Mouse (Mus musculus): ENCODE measurements around the gene Olfr986. TPM values are rescaled to one million over a fixed set of nuclear protein-coding genes. Genes with fewer than 3 reads are reported as not detected.
"Not testable (repeated sequence)": the region's sequence is repeated elsewhere in the genome, so short reads cannot be mapped to it uniquely, and the experiment has no call there.

The Olfr986 gene
- polyA plus RNA-seq (2016; fragmentation: Nextera tagmentation; extraction: Ambion mirVana): not detected in 2 replicates

DNA sequence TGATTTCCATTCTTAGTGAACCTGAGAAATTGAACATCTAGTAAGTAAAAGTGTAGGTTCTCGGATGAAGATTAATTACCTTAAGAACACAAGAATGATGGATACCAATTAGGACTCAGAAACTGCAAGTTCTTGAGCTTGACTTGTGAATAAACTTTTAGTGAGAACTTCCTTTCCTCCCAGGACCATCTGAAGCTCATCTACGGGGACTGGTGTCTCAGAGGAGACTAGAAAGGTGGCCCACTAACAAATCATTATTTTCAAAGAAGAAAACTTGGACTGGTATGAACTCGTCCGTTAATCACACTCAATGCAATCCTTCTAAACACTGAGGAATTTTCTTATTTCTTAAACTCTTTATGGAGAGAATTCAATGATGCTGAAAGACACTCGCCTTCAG is at the start of gene Olfr986:
Gene Olfr986 (plus strand): TSS at position 301 of the 400 bp plus-strand sequence.
- Histone ChIP-seq H3K4me1 (replicated peaks) (no peaks in the 10 kb centered on the region), H3K9ac (no peak within 1 kb of the TSS)

DNA sequence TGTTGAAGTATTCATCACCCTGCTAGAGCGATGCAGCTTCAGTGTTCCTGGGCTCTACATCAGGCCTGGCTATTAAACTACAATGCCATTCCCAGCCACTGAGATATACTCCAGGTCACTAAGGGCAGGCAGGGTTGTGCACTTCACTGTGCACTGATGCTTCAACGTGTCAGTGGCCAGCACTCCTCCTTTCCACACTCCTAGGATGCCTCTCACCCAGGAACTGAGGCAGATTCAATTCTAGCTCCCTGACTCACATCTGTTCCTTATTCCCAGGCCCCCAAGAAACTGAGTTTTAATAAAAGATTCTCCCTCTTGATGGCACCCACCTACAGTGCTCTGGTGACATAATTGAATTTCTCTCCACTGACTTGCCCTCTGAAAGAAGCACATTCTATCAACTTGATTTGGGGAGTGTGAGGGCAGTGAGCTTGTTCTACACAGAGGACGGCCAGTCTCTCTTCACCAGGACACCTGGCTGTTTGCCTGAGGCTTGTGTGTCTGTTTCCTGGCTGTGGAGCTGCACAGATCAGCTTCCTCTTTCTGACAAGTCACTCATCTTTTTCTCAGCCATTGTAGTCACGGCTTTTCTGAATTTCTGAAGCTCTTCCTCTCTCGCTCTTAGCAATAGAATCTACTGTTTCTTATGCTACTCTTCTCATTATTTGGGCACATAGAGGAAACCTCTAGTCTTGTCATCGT is 43.6 kb upstream of the Olfr986 start:
- no peak for ATAC-seq (ENCODE audit: insufficient number of reproducible peaks, low FRiP score)
- Histone ChIP-seq H3K4me1 (replicated peaks) (no peaks in the 10 kb centered on the region), H3K4me2 (no peak overlapping the region), H3K4me3 (no peak overlapping the region), H3K36me3 (no peaks in the 10 kb centered on the region), H3K9ac (no peak overlapping the region), H3K27ac (ENCODE audit: poor library complexity, severe bottlenecking) (no peak overlapping the region), H3K9me3 (replicated peaks) (no peaks in the 10 kb centered on the region), H3K27me3 (replicated peaks) (no peaks in the 10 kb centered on the region)
- 69% methylated on average over 6 of the region's 6 CpGs for WGBS

More for the DNA sequence above, at the start of gene Olfr986:
- H3K36me3 ChIP-seq: no peaks in the 10 kb centered on the region
- H3K9me3 ChIP-seq (replicated peaks): no peaks in the 10 kb centered on the region
- no peaks in the 10 kb centered on the region for H3K27me3 ChIP-seq (replicated peaks)
- WGBS: 87% methylated on average over 5 of the region's 5 CpGs
- no peak within 1 kb of the TSS for H3K4me3 ChIP-seq
- no peak within 1 kb of the TSS for H3K27ac ChIP-seq (ENCODE audit: poor library complexity, severe bottlenecking)
- ATAC-seq (ENCODE audit: insufficient number of reproducible peaks, low FRiP score): no peak
- H3K4me2 ChIP-seq: no peak within 1 kb of the TSS

DNA sequence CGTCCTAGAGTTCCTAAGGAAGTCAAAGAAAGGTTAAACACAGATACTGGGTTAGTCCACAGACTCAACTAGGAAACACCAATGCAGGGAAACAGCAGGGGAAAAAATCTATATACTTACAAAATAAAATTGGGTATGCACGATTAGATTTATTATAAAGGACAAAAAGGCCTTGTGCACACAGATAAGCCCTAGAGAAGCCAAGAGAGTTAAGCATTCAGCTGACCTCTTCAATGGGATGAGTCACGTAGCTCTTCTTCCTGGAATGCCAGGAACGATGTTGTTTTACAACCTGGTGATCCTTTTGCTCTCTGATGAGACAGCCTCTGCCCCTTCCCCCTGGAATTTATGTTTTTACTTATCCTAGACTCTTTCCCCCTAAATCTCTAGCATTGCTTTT is 41.2 kb upstream of the Olfr986 start:
- ATAC-seq (ENCODE audit: insufficient number of reproducible peaks, low FRiP score): no peak
- no peak overlapping the region for H3K27ac ChIP-seq (ENCODE audit: poor library complexity, severe bottlenecking)
- 48% methylated on average over 4 of the region's 4 CpGs for WGBS
- no peaks in the 10 kb centered on the region for H3K9me3 ChIP-seq (replicated peaks)
- no peak overlapping the region for H3K9ac ChIP-seq
- H3K4me2 ChIP-seq: no peak overlapping the region
- H3K4me3 ChIP-seq: no peak overlapping the region
- no peaks in the 10 kb centered on the region for H3K27me3 ChIP-seq (replicated peaks)
- H3K4me1 ChIP-seq (replicated peaks): no peaks in the 10 kb centered on the region
- H3K36me3 ChIP-seq: no peaks in the 10 kb centered on the region

DNA sequence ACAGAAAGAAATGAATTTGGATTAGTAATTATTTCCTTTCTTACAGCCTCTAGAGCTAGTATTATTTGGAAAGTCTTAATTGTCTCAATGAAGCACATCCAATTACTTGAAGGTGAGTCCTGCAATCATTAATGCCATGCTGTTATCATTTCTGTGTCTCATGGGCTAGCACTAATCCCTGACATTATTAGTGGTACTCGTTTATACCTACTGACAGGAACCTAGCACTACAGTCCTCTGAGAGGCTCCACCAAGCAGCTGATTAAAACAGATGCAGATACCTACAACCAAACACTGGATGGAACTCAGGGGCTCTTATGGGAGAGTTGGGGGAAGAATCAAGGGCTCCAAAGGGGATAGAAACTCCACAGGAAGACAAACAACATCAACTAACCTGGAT is 39.2 kb upstream of the Olfr986 start:
- H3K4me1 ChIP-seq (replicated peaks): no peaks in the 10 kb centered on the region
- no peaks in the 10 kb centered on the region for H3K27me3 ChIP-seq (replicated peaks)
- no peaks in the 10 kb centered on the region for H3K9me3 ChIP-seq (replicated peaks)
- no peak overlapping the region for H3K27ac ChIP-seq (ENCODE audit: poor library complexity, severe bottlenecking)
- no peak overlapping the region for H3K9ac ChIP-seq
- no peaks in the 10 kb centered on the region for H3K36me3 ChIP-seq
- H3K4me3 ChIP-seq: no peak overlapping the region
- ATAC-seq (ENCODE audit: insufficient number of reproducible peaks, low FRiP score): no peak
- H3K4me2 ChIP-seq: no peak overlapping the region
- 62% methylated on average over 1 of the region's 1 CpGs for WGBS

DNA sequence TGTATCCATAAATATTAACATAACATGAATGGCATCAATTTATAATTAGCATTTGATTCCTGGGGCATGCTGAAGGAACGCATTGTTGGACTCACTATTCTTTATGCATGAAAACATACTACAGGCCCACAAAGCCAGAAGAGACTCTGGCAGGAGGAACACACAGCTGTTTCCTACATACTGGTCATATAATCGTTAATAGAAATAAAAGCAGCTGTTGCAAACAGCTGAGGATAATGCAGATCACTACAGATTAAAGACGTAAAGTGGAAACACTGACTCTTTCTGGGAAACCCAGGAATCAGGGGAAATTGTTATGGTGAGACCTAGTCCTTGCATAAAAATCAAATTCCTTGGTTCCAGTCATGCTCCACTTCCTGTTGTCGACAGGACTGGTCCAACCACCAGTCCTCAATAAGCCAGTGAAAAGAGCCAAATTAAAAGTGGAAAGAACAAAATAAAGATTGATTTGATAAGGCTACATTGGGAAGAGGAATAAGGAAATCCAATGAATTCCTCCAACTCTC is 25.5 kb upstream of the Olfr986 start:
- no peak for ATAC-seq (ENCODE audit: insufficient number of reproducible peaks, low FRiP score)
- Histone ChIP-seq H3K27ac (ENCODE audit: poor library complexity, severe bottlenecking) (no peak overlapping the region), H3K9ac (no peak overlapping the region), H3K4me2 (no peak overlapping the region), H3K9me3 (replicated peaks) (no peaks in the 10 kb centered on the region), H3K4me3 (no peak overlapping the region), H3K4me1 (replicated peaks) (no peaks in the 10 kb centered on the region), H3K27me3 (replicated peaks) (no peaks in the 10 kb centered on the region), H3K36me3 (no peaks in the 10 kb centered on the region)
- WGBS: 75% methylated on average over 4 of the region's 4 CpGs

GRCm38 (mm10) chr9:40166446-40166845 is 14.3 kb upstream of the Olfr986 start:
- no peak overlapping the region for H3K27ac ChIP-seq (ENCODE audit: poor library complexity, severe bottlenecking)
- ATAC-seq (ENCODE audit: insufficient number of reproducible peaks, low FRiP score): no peak
- no peaks in the 10 kb centered on the region for H3K9me3 ChIP-seq (replicated peaks)
- H3K4me3 ChIP-seq: no peak overlapping the region
- no peak overlapping the region for H3K4me2 ChIP-seq
- H3K4me1 ChIP-seq (replicated peaks): no peaks in the 10 kb centered on the region
- 92% methylated on average over 1 of the region's 1 CpGs for WGBS
- H3K9ac ChIP-seq: no peak overlapping the region
- H3K36me3 ChIP-seq: no peaks in the 10 kb centered on the region
- H3K27me3 ChIP-seq (replicated peaks): no peaks in the 10 kb centered on the region

DNA sequence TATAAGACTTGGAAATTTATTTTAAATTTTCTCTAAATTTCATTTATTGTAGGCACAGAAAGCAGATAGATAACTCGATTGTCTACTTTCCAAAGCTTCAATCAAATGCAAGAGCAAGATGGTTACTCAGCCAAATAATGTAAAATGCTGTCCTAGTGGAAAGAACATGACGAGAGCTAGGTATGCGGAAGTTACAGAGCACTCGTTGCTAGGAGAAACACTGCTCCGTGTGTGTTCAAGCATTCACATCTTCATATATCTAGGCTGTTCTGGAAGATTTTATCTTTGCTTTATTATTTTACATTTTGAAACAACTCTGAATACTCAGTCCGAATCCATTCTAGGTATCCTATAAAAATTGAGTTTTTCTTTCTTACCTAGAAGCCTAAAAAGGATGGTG is 3.7 kb upstream of the Olfr986 start:
- WGBS: 81% methylated on average over 6 of the region's 6 CpGs
- H3K36me3 ChIP-seq: no peaks in the 10 kb centered on the region
- H3K4me3 ChIP-seq: no peak overlapping the region
- no peak overlapping the region for H3K27ac ChIP-seq (ENCODE audit: poor library complexity, severe bottlenecking)
- no peak overlapping the region for H3K9ac ChIP-seq
- H3K4me2 ChIP-seq: no peak overlapping the region
- no peak for ATAC-seq (ENCODE audit: insufficient number of reproducible peaks, low FRiP score)
- H3K4me1 ChIP-seq (replicated peaks): no peaks in the 10 kb centered on the region
- H3K27me3 ChIP-seq (replicated peaks): no peaks in the 10 kb centered on the region
- H3K9me3 ChIP-seq (replicated peaks): no peaks in the 10 kb centered on the region

DNA sequence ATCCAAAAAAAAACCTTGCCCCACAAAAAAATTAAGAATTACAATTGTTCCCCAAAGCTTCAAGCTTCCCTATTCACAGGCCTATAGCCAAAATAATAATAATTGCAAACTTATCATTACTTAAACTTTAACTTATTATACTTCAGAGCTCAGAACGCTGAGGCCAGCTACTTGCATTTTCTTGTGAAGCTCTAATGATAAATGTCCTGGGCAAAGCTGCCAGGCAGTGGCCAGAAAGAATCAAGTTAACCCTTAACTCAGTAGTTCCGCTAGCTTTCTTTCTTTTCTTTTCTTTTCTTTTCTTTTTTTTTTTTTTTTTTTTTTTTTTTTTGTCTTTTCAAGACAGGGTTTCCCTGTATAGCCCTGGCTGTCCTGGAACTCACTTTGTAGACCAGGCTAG is 4.4 kb downstream of the Olfr986 start:
- H3K4me3 ChIP-seq; ATAC-seq (ENCODE audit: insufficient number of reproducible peaks, low FRiP score); H3K4me1 ChIP-seq (replicated peaks); H3K4me2 ChIP-seq; H3K9me3 ChIP-seq (replicated peaks); H3K36me3 ChIP-seq; H3K27ac ChIP-seq (ENCODE audit: poor library complexity, severe bottlenecking); H3K27me3 ChIP-seq (replicated peaks); H3K9ac ChIP-seq: not testable (repeated sequence)
- WGBS: 72% methylated on average over 2 of the region's 2 CpGs

DNA sequence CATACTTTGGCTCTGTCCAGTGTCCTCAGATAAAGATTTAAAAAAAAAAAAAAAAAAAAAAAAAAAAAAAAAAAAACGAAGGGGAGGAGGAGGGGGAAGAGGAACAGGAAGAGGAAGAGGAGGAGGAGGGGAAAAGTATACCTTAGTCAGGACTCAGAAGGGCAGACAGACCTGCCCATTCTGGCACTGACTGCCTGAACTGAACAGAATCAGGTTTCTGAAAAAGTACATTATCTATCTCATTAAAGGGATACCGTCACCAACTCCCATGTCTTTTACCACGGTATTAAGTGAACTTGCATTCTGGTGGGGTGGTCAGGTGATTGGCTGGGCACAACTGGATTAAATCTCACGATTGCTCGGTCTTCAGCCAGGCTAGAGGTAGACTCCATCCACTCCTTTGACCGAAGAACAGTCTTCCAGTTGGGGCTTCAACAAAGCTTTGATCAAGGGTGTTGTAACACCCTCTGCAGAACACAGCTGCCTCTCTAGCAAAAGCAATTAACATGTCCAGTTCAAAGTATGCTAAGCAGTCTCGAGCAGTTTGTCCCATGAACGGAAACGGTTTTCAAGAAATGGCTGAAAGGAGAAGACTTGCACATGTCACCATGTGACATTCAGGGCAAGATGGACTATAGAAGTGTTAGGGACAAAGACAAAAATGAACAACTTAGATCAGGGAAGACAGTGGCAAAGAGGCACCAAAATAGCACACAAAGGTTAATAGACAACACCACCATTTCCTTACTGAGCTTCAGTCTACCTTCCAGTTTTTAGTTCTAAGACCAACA is 10.6 kb downstream of the Olfr986 start:
- H3K4me1 ChIP-seq (replicated peaks): peaks cover 13% of the 10 kb centered on the region

GRCm38 (mm10) chr9:40192098-40193038 is 11.6 kb downstream of the Olfr986 start, which contains the start of gene Zfp202:
Gene Zfp202, plus strand, starts transcription at chr9:40192316.
- Histone ChIP-seq H3K27ac (ENCODE audit: poor library complexity, severe bottlenecking) (peak within 1 kb of the TSS; percentile 63; the same call in 1 of the 2 replicates), H3K9ac (peak within 1 kb of the TSS; percentile 88), H3K4me1 (replicated peaks) (peaks cover 13% of the 10 kb centered on the region), H3K9me3 (replicated peaks) (no peaks in the 10 kb centered on the region), H3K27me3 (replicated peaks) (no peaks in the 10 kb centered on the region), H3K36me3 (no peaks in the 10 kb centered on the region; the same call in 1 of the 2 replicates), H3K4me3 (peak within 1 kb of the TSS; percentile 89), H3K4me2 (peak within 1 kb of the TSS; percentile 93)
- WGBS: under 1% methylated on average over 51 of the region's 63 CpGs
- peak; percentile 94 for ATAC-seq (ENCODE audit: insufficient number of reproducible peaks, low FRiP score)

More for the DNA sequence above, 10.6 kb downstream of the Olfr986 start:
- H3K9me3 ChIP-seq (replicated peaks): no peaks in the 10 kb centered on the region
- peak overlapping the region; percentile 93 for H3K4me2 ChIP-seq
- H3K9ac ChIP-seq: no peak overlapping the region
- no peaks in the 10 kb centered on the region for H3K36me3 ChIP-seq
- peak overlapping the region; percentile 89 for H3K4me3 ChIP-seq
- ATAC-seq (ENCODE audit: insufficient number of reproducible peaks, low FRiP score): no peak
- no peaks in the 10 kb centered on the region for H3K27me3 ChIP-seq (replicated peaks)
- no peak overlapping the region for H3K27ac ChIP-seq (ENCODE audit: poor library complexity, severe bottlenecking)
- 91% methylated on average over 8 of the region's 9 CpGs for WGBS
